Mouse (Mus musculus): Measurements from ENCODE around the gene Chordc1. TPM values are rescaled to one million over a fixed set of nuclear protein-coding genes. Genes with fewer than 3 reads are reported as not detected.

Gene Chordc1
- polyA plus RNA-seq, 1 experiment from 2014 or later = 89.2 TPM

DNA sequence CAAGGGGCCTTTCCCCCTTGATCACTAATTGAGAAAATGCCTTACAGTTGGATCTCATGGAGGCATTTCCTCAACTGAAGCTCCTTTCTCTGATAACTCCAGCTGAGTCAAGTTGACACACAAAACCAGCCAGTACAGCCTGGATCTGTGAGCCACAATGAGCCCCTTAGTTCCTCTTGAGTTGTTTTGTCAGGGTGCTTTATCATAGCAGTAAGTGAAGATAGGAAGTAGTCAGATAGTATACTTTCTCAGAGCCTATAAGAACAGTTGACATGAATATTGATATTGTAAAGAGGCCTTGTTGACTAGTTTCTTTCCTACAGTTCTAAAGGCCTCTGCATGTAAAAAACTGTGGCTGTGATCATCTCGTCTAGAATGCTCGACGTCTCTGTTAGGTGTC lies 28.1 kb downstream of the Chordc1 start:
- Histone ChIP-seq H3K27me3 (replicated peaks; ENCODE audit: control insufficient read depth, insufficient read depth, low read length) (no peaks in the 10 kb centered on the region), H3K36me3 (ENCODE audit: control insufficient read depth, insufficient read depth, low read length) (peaks cover 19% of the 10 kb centered on the region; the same call in 1 of the 2 replicates), H3K27ac (ENCODE audit: low read depth) (no peak overlapping the region), H3K9me3 (ENCODE audit: control insufficient read depth, low read length) (no peaks in the 10 kb centered on the region), H3K4me1 (replicated peaks; ENCODE audit: control insufficient read depth, insufficient read depth, low read length) (no peaks in the 10 kb centered on the region), H3K4me3 (ENCODE audit: low read depth, low read length) (no peak overlapping the region), H3K9ac (ENCODE audit: low read length) (no peak overlapping the region), H3K4me2 (ENCODE audit: low read length) (no peak overlapping the region)
- DNase-seq (ENCODE audit: low spot score) (no peak), ATAC-seq (replicated peaks; ENCODE audit: low FRiP score, low TSS enrichment, low read depth) (no peak)
- 93% methylated on average over 3 of the region's 3 CpGs for WGBS

Other genes with a start within 250 kb of the Chordc1 start
- gene Naalad2, start 110.9 kb downstream of the Chordc1 start, polyA plus RNA-seq (2014; fragmentation: Nextera tagmentation; extraction: Ambion mirVana) = 4.3 TPM in 2 replicates
- not detected in 2 replicates for gene Ubtfl1, start 112.3 kb downstream of the Chordc1 start, polyA plus RNA-seq (2014; fragmentation: Nextera tagmentation; extraction: Ambion mirVana)
- gene Mbd3l2, start 138.5 kb downstream of the Chordc1 start, polyA plus RNA-seq (2014; fragmentation: Nextera tagmentation; extraction: Ambion mirVana) = not detected in 2 replicates
- gene Zfp558, start 186.1 kb downstream of the Chordc1 start, polyA plus RNA-seq (2014; fragmentation: Nextera tagmentation; extraction: Ambion mirVana) = 4.7 and 6.7 TPM in 2 replicates
- gene Mbd3l1, start 186.2 kb downstream of the Chordc1 start, polyA plus RNA-seq (2014; fragmentation: Nextera tagmentation; extraction: Ambion mirVana) = not detected in 2 replicates

Measured in intestine, embryonic 14.5 days (tissue).